Mouse (Mus musculus): ENCODE data around the gene D1Ertd622e. TPM values are rescaled to one million over a fixed set of nuclear protein-coding genes. Genes with fewer than 3 reads are reported as not detected.

The D1Ertd622e gene
- polyA plus RNA-seq, 1 experiment, result 49.4 TPM

GRCm38 (mm10) chr1:97659405-97659804 lies 2.5 kb downstream of the D1Ertd622e start:
- H3K4me3 ChIP-seq (ENCODE audit: low read depth, low read length), result no peak overlapping the region
- peaks cover 8% of the 10 kb centered on the region; the same call in 1 of the 2 replicates for H3K4me1 ChIP-seq (ENCODE audit: control insufficient read depth, insufficient read depth, insufficient read length, low read length)
- 0 out of 2 replicates have a peak overlapping the region, but pooled peaks have one; percentile 19 for H3K27ac ChIP-seq (ENCODE audit: insufficient read depth, low read depth, low read length)
- no peaks in the 10 kb centered on the region for H3K36me3 ChIP-seq (ENCODE audit: control insufficient read depth, insufficient read depth, low read length)
- TF ChIP-seq CTCF (IDR thresholded peaks at IDR 0.05; ENCODE audit: extremely low read depth, insufficient read length, insufficient replicate concordance, low read depth, low read length) (no peak), POLR2A (IDR thresholded peaks at IDR 0.05; ENCODE audit: low read depth, low read length) (no peak)
- 62% methylated on average over 7 of the region's 7 CpGs for WGBS
- H3K27me3 ChIP-seq (ENCODE audit: control insufficient read depth, insufficient read depth, low read length), result no peaks in the 10 kb centered on the region

GRCm38 (mm10) chr1:97657786-97658185 lies 4.1 kb downstream of the D1Ertd622e start:
- H3K4me1 ChIP-seq (ENCODE audit: control insufficient read depth, insufficient read depth, insufficient read length, low read length), result peaks cover 8% of the 10 kb centered on the region; the same call in 1 of the 2 replicates
- H3K36me3 ChIP-seq (ENCODE audit: control insufficient read depth, insufficient read depth, low read length), result peaks cover 2% of the 10 kb centered on the region; the same call in 1 of the 2 replicates
- H3K27ac ChIP-seq (ENCODE audit: insufficient read depth, low read depth, low read length), result no peak overlapping the region
- 70% methylated on average over 2 of the region's 2 CpGs for WGBS
- TF ChIP-seq POLR2A (IDR thresholded peaks at IDR 0.05; ENCODE audit: low read depth, low read length) (no peak), CTCF (IDR thresholded peaks at IDR 0.05; ENCODE audit: extremely low read depth, insufficient read length, insufficient replicate concordance, low read depth, low read length) (no peak)
- no peaks in the 10 kb centered on the region for H3K27me3 ChIP-seq (ENCODE audit: control insufficient read depth, insufficient read depth, low read length)
- H3K4me3 ChIP-seq (ENCODE audit: low read depth, low read length), result no peak overlapping the region

GRCm38 (mm10) chr1:97657201-97657600 lies 4.7 kb downstream of the D1Ertd622e start:
- no peak overlapping the region for H3K4me3 ChIP-seq (ENCODE audit: low read depth, low read length)
- H3K4me1 ChIP-seq (ENCODE audit: control insufficient read depth, insufficient read depth, insufficient read length, low read length), result peaks cover 5% of the 10 kb centered on the region; the same call in 1 of the 2 replicates
- no peak for TF ChIP-seq POLR2A (IDR thresholded peaks at IDR 0.05; ENCODE audit: low read depth, low read length)
- TF ChIP-seq CTCF (IDR thresholded peaks at IDR 0.05; ENCODE audit: extremely low read depth, insufficient read length, insufficient replicate concordance, low read depth, low read length), result no peak
- no peak overlapping the region for H3K27ac ChIP-seq (ENCODE audit: insufficient read depth, low read depth, low read length)
- peaks cover 2% of the 10 kb centered on the region; the same call in 1 of the 2 replicates for H3K36me3 ChIP-seq (ENCODE audit: control insufficient read depth, insufficient read depth, low read length)
- no peaks in the 10 kb centered on the region for H3K27me3 ChIP-seq (ENCODE audit: control insufficient read depth, insufficient read depth, low read length)
- WGBS, result 29% methylated on average over 2 of the region's 2 CpGs

- 73% methylated on average over 6 of the region's 6 CpGs for WGBS
- TF ChIP-seq POLR2A (IDR thresholded peaks at IDR 0.05; ENCODE audit: low read depth, low read length) (no peak), CTCF (IDR thresholded peaks at IDR 0.05; ENCODE audit: extremely low read depth, insufficient read length, insufficient replicate concordance, low read depth, low read length) (no peak)
These were observed 7.4 kb downstream of the D1Ertd622e start for GRCm38 (mm10) chr1:97654397-97654975.

GRCm38 (mm10) chr1:97650553-97651123 lies 11.2 kb downstream of the D1Ertd622e start:
- Histone ChIP-seq H3K4me1 (ENCODE audit: control insufficient read depth, insufficient read depth, insufficient read length, low read length) (no peaks in the 10 kb centered on the region; the same call in 1 of the 2 replicates), H3K36me3 (ENCODE audit: control insufficient read depth, insufficient read depth, low read length) (peaks cover 11% of the 10 kb centered on the region), H3K27me3 (ENCODE audit: control insufficient read depth, insufficient read depth, low read length) (no peaks in the 10 kb centered on the region), H3K4me3 (ENCODE audit: low read depth, low read length) (no peak overlapping the region), H3K27ac (ENCODE audit: insufficient read depth, low read depth, low read length) (no peak overlapping the region)
- no peak for TF ChIP-seq CTCF (IDR thresholded peaks at IDR 0.05; ENCODE audit: extremely low read depth, insufficient read length, insufficient replicate concordance, low read depth, low read length)
- WGBS, result 77% methylated on average over 3 of the region's 3 CpGs

More at GRCm38 (mm10) chr1:97654397-97654975, 7.4 kb downstream of the D1Ertd622e start:
- Histone ChIP-seq H3K4me3 (ENCODE audit: low read depth, low read length) (no peak overlapping the region), H3K27me3 (ENCODE audit: control insufficient read depth, insufficient read depth, low read length) (no peaks in the 10 kb centered on the region), H3K36me3 (ENCODE audit: control insufficient read depth, insufficient read depth, low read length) (peaks cover 2% of the 10 kb centered on the region; the same call in 1 of the 2 replicates), H3K27ac (ENCODE audit: insufficient read depth, low read depth, low read length) (no peak overlapping the region), H3K4me1 (ENCODE audit: control insufficient read depth, insufficient read depth, insufficient read length, low read length) (peaks cover 5% of the 10 kb centered on the region; the same call in 1 of the 2 replicates)

GRCm38 (mm10) chr1:97650072-97650471 lies 11.8 kb downstream of the D1Ertd622e start:
- peaks cover 13% of the 10 kb centered on the region for H3K36me3 ChIP-seq (ENCODE audit: control insufficient read depth, insufficient read depth, low read length)
- TF ChIP-seq CTCF (IDR thresholded peaks at IDR 0.05; ENCODE audit: extremely low read depth, insufficient read length, insufficient replicate concordance, low read depth, low read length) (no peak), POLR2A (IDR thresholded peaks at IDR 0.05; ENCODE audit: low read depth, low read length) (no peak)
- H3K4me3 ChIP-seq (ENCODE audit: low read depth, low read length), result no peak overlapping the region
- 50% methylated on average over 6 of the region's 6 CpGs for WGBS
- no peaks in the 10 kb centered on the region for H3K27me3 ChIP-seq (ENCODE audit: control insufficient read depth, insufficient read depth, low read length)
- no peaks in the 10 kb centered on the region; the same call in 1 of the 2 replicates for H3K4me1 ChIP-seq (ENCODE audit: control insufficient read depth, insufficient read depth, insufficient read length, low read length)
- H3K27ac ChIP-seq (ENCODE audit: insufficient read depth, low read depth, low read length), result no peak overlapping the region

GRCm38 (mm10) chr1:97647037-97647436 lies 14.8 kb downstream of the D1Ertd622e start:
- Histone ChIP-seq H3K4me1 (ENCODE audit: control insufficient read depth, insufficient read depth, insufficient read length, low read length) (no peaks in the 10 kb centered on the region; the same call in 1 of the 2 replicates), H3K4me3 (ENCODE audit: low read depth, low read length) (no peak overlapping the region), H3K27ac (ENCODE audit: insufficient read depth, low read depth, low read length) (no peak overlapping the region), H3K36me3 (ENCODE audit: control insufficient read depth, insufficient read depth, low read length) (peaks cover 24% of the 10 kb centered on the region), H3K27me3 (ENCODE audit: control insufficient read depth, insufficient read depth, low read length) (no peaks in the 10 kb centered on the region)
- 93% methylated on average over 1 of the region's 1 CpGs for WGBS
- TF ChIP-seq CTCF (IDR thresholded peaks at IDR 0.05; ENCODE audit: extremely low read depth, insufficient read length, insufficient replicate concordance, low read depth, low read length) (peak; percentile 47; the same call in 1 of the 2 replicates), POLR2A (IDR thresholded peaks at IDR 0.05; ENCODE audit: low read depth, low read length) (no peak)
